Mouse (Mus musculus): ENCODE data around the gene Gimap4.
A peak's percentile ranks its signal among the peaks of the same experiment; 100 is the strongest.
"Not testable (repeated sequence)": the region's sequence is repeated elsewhere in the genome, so short reads cannot be mapped to it uniquely, and the experiment has no call there.

The Gimap4 gene

DNA sequence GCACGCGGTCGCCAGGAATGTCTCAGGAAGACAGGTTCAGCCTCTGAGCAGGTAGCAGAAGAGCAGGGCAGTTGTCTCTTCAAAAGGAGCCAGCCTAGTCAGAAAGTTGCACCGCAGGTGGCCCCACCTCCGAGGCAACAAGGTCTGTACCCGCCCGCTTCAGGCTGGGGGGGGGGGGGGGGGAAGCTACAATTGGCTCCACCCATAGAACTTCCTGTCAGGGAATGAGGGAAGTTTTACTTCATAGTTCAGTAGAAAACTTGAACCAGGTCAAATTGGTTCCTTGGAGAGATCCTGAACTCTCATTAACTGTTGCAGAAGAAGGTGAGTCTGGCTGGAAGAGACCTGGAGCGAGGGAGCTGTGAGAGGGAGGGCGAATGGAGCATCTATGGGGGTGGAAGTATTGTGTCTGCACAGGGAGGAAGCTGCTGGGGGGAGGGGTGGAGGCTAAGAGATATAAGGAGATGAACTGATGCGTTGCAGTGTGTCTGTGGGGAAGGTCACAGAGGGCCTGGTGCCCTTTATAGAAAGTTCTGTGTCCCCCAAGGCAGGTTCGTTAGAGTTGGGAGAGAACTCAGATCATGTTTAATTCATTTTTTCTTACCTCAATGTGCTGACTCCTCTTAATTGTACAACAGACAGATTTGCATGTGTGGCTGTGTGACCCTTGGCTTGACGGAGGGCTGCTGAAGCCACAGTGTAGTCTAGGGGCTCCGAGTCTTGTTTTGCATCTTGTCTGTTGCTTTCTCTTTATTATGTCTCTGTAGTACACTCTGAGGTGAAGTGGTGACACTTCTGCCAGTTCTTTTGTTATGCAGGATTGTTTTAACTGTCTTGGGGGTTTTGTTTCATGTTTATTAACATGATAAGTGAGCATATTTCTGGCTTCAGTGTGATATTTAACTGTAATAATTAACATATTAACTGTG lies 8.2 kb upstream of the Gimap4 start, which contains the start of gene Gimap9:
Gene Gimap9, plus strand, starts transcription at position 199 of the 929 bp plus-strand sequence.
- DNase-seq (ENCODE audit: low read depth, low spot score) = no peak

GRCm38 (mm10) chr6:48676860-48677415 lies 7.4 kb upstream of the Gimap4 start:
- DNase-seq (ENCODE audit: low read depth, low spot score) = no peak

GRCm38 (mm10) chr6:48677492-48678345 lies 6.6 kb upstream of the Gimap4 start:
- no peak for DNase-seq (ENCODE audit: low read depth, low spot score)

DNA sequence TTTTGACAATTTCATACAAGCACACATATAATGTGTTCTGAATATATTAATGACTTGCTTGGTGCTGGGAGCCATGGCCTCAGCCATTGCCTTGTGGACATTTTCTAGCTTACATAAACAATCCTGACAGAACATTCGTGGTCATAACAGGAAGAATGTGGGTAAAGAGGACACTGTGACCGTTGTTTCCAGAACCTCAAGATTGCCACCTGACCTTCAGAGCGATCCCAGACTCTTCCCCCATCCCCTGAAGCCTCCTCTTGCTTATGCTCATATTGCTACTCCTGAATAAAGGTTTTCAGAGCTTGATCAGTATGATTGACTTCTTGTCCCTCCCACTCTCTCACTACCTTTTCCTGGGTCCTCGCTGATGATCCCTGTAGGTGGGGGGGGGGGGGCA lies 6.0 kb upstream of the Gimap4 start:
- DNase-seq (ENCODE audit: low read depth, low spot score) = no peak

- no peak for DNase-seq (ENCODE audit: low read depth, low spot score)
These were observed 4.6 kb upstream of the Gimap4 start for GRCm38 (mm10) chr6:48679701-48680100.

GRCm38 (mm10) chr6:48680421-48680820 lies 3.9 kb upstream of the Gimap4 start:
- no peak for DNase-seq (ENCODE audit: low read depth, low spot score)

DNA sequence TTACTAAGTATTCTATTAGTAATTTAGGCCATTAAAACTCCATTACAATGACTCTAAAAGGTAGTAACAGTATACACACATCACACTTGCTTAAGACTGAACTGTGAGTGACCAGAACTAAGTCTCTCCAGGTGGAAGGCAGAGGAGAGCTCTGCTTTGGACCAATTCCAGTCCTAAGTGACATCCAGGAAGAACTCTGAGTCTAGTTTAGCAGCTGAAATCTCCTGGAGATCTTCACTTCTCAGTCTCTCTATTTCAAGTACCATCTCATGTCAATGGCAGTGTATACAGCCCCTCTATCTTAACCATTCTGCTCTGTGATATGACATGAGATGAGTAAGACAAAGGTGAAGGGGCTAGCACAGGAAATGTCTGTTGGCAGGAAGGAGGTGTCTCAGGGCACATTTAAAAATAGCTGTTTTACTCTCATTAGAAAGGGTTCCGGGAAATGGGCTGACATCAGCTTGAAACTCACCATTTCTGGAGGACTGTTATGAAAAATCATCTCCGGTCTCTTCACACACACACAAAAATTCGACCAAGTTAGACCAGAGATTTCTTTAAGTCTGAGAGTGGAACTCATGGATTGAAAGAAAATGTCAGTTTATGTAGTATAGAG lies 2.8 kb upstream of the Gimap4 start:
- no peak for DNase-seq (ENCODE audit: low read depth, low spot score)

GRCm38 (mm10) chr6:48682271-48682670 lies 2.1 kb upstream of the Gimap4 start:
- DNase-seq (ENCODE audit: low read depth, low spot score) = peak; percentile 47

DNA sequence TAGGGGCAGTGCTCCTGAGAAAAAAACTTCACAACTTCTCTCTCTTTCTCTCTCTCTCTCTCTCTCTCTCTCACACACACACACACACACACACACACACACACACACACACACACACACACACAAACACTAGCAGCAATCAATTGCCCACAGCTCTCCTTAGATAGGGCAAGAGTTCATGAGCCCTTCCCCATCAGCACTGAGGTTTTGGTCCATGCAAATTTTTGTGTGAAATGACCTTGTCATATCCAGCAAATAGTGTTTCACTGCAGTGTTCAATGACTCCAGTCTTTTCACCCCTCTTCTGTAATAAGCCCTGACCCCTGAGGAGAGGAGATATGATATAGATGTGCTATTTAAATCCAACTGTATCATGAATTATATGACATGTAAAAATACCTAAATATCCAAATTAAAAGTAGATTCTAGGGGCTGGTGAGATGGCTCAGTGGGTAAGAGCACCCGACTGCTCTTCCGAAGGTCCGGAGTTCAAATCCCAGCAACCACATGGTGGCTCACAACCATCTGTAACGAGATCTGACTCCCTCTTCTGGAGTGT lies 1.0 kb upstream of the Gimap4 start:
- DNase-seq (ENCODE audit: low read depth, low spot score) = not testable (repeated sequence)

DNA sequence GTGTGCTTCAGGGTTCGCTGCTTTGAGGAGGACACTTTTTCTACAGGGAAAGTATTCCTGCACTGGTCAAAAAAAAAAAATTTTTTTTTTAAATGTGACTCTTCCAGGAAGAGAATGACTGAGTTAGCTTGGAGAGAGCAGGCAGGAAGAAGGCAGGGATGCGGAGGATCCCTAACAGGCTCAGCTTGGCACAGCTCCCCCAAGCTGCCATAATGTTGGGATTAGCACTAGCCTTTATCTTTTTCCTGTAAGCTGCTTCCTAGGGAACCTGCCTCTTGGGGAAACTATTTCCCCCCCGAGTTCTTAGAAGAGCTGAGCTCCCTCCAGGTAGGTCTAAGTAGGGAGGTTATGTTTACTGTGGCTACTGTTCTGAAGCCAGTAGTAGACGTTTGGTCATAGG lies 457 bp downstream of the Gimap4 start:
- peak; percentile 10 for DNase-seq (ENCODE audit: low read depth, low spot score)

- no peak for DNase-seq (ENCODE audit: low read depth, low spot score)
These were observed 902 bp downstream of the Gimap4 start for GRCm38 (mm10) chr6:48685251-48685650.

GRCm38 (mm10) chr6:48685694-48686665 lies 1.6 kb downstream of the Gimap4 start:
- DNase-seq (ENCODE audit: low read depth, low spot score) = no peak

DNA sequence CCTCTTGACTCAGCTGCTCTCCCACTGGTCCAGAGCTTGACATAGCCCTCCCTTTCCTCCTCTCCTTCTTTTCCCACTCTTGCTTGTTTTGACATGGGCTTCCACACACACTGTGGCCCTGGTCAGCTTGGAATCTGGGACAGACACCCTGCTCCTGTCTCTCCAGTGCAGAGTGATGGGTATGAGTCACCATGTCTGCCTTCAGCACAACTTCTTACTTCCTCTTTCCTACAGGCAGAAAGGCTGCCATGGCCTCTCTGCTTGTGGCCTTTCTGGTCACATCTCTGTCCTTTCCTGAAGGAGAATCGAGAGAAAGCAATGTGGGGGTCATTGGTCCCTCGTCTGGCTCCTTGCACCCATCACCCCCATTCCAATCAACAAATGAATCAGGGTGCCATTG lies 2.7 kb downstream of the Gimap4 start:
- no peak for DNase-seq (ENCODE audit: low read depth, low spot score)

DNA sequence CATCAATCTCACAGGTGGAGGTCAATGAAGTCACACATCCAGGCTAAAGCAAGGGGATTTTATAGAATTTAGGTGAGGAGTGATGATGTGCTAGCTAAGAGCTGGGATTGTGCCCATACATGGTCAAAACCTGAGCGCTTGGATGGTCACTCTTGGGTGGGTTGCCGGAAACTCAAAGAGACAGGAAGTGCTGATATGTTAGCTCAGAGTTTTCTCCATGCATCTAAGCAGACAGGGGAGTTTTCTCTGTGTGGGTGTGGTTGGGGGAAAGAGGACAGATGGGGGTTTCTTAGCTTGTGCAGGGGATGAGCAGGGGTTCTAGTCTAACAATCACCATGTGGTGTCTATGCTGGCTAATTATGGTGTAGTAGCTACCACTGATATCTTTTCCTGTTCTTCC lies 5.0 kb downstream of the Gimap4 start:
- DNase-seq (ENCODE audit: low read depth, low spot score) = no peak

- DNase-seq (ENCODE audit: low read depth, low spot score) = no peak
These were observed 8.6 kb downstream of the Gimap4 start for GRCm38 (mm10) chr6:48692962-48693361.

GRCm38 (mm10) chr6:48696830-48697554 lies 12.6 kb downstream of the Gimap4 start:
- DNase-seq (ENCODE audit: low read depth, low spot score) = no peak

DNA sequence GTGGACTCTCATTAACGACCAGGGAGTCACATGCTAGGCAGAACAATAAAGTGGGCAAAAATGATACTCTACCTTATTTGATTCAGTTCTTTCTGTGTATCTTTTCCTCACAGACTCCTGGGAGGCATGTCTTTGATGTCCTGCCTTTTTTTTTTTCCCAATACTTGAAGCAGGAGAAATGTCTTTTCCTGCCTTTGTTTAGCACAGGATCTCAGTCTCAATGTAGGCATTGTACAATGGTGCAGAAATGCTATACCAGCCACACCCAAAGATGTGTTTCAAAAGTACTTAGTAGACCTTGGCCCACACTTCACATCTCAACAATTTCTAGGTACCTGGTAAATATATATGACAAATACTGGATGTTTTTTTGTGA lies 13.2 kb downstream of the Gimap4 start:
- DNase-seq (ENCODE audit: low read depth, low spot score) = no peak

DNA sequence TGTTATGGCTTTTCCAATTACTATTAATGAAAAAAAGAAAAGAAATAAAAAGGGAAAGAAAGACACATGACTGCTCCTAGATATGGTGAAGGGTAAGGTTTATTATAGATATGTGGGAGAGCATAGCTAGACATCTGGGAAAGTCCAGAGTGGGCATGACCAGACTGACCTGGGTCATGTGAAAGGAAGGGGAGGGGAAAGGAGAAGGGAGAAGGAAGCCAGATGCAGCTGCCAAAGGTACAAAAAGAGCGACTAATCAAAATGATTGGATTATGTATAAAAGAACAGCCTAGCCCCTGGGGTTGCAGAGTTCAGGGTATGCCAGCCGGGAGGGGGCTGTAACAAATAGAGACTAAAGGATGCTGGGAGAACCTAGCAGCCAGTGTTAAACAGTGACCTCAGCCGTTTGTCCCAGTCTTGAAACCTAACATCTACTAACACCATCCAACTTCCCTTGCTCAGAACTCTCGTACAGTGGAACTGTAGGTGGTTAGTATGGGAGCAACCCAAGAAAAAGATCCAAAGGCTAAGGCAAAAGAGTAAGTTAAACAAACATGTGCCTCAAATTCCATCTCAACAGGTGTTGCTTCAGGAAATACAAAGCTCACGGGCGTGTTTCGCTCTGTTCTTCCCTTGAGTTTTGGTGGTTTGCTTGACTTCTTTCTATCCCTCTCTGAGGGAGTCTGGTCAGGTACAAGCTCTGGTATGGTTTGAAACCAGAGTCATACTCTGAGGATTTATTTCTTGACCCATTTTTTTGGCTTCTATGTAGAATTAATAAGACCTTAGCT lies 13.9 kb downstream of the Gimap4 start:
- no peak for DNase-seq (ENCODE audit: low read depth, low spot score)

DNA sequence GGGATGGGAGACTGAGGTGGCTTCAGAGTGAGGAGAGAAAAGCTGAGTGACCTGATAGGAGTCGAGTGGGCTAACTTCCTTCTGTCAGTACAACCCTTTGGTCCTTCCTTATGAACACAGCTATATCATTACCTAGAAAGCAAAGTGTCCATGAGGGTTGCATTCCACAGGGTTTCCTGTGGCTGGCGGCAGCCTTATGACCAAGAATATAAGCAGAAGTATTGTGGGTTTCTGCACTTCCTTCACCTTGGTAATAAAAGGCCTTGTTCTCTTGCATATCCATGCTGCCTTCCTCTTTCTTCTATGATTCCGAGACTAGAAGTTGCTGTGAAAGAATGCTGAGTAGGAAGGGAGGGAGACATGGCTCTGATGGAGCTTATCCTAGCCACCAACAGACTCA lies 14.5 kb downstream of the Gimap4 start:
- no peak for DNase-seq (ENCODE audit: low read depth, low spot score)

Measured in brain, adult 2 months (tissue).